Mouse (Mus musculus) ES-E14 (cell line): ENCODE measurements at regions not wholly inside any gene's neighbourhood (a gene's known extent, or its start where the extent isn't known, plus 50 kb on each side); places are given as distances from the start of the nearest gene placed in this dataset.

Experiments used
- DNase-seq: peaks from one replicate; pipeline ENCODE4 v3.0.0-alpha.2; 2013; ENCODE audit warnings: low read depth, low spot score
- H3K27ac ChIP-seq: 2 replicates; pipeline ENCODE4 v1.5.1; 2012; ENCODE audit warnings: low read depth, mild to moderate bottlenecking, low read length, moderate library complexity, mixed read lengths; ENCODE audit not compliant: poor library complexity, insufficient read depth, severe bottlenecking
- H3K36me3 ChIP-seq: 2 replicates; pipeline ENCODE4 v1.6.1; 2012; ENCODE audit warnings: mild to moderate bottlenecking, low read length, moderate library complexity, mixed read lengths; ENCODE audit not compliant: control insufficient read depth, poor library complexity, insufficient read depth, severe bottlenecking
- H3K4me1 ChIP-seq, 2 experiments: fragments of 150-350 bp in 1 of 2; sonication (generic) in 1 of 2; 2 replicates each; pipeline ENCODE4 v1.6.1; 2012; ENCODE audit warnings: low read length in 2 of 2, mild to moderate bottlenecking in 1 of 2, mixed read lengths in 1 of 2; ENCODE audit not compliant: control insufficient read depth in 2 of 2, insufficient read depth in 2 of 2, poor library complexity in 1 of 2
- H3K4me3 ChIP-seq, 2 experiments: fragments of 150-350 bp in 1 of 2; sonication (generic) in 1 of 2; 2 replicates each; pipeline ENCODE4 v1.5.1; 2012; ENCODE audit warnings: low read length in 2 of 2, low read depth in 1 of 2, mild to moderate bottlenecking in 1 of 2, mixed read lengths in 1 of 2; ENCODE audit not compliant: insufficient read depth in 1 of 2, poor library complexity in 1 of 2, severe bottlenecking in 1 of 2
- H3K9ac ChIP-seq: 2 replicates; pipeline ENCODE4 v1.6.1; 2012; ENCODE audit warnings: low read depth, mild to moderate bottlenecking, low read length, mixed read lengths; ENCODE audit not compliant: poor library complexity, insufficient read depth, severe bottlenecking
- H3K9me3 ChIP-seq: fragments of 150-350 bp; sonication (generic); 2 replicates; pipeline ENCODE4 v1.6.1; 2012; ENCODE audit warnings: low read depth, mild to moderate bottlenecking, low read length; ENCODE audit not compliant: control insufficient read depth, insufficient read depth
- CHD2 ChIP-seq: IDR thresholded peaks from 2 replicates; pipeline ENCODE4 v1.6.1; 2014; ENCODE audit warnings: mild to moderate bottlenecking, low read depth, low read length, inconsistent platforms
- HCFC1 ChIP-seq: IDR thresholded peaks from 2 replicates; pipeline ENCODE4 v1.6.1; 2012; ENCODE audit warnings: low read length, inconsistent platforms, borderline replicate concordance; ENCODE audit not compliant: insufficient read depth
- MAFK ChIP-seq: IDR thresholded peaks from 2 replicates; pipeline ENCODE4 v1.6.1; 2014; ENCODE audit warnings: mild to moderate bottlenecking, low read depth, low read length, inconsistent platforms; ENCODE audit not compliant: insufficient read depth
- ZC3H11A ChIP-seq: IDR thresholded peaks from 2 replicates; pipeline ENCODE4 v1.6.1; 2012; ENCODE audit warnings: low read depth, mild to moderate bottlenecking, inconsistent platforms, low read length, borderline replicate concordance
- ZNF384 ChIP-seq: IDR thresholded peaks from 2 replicates; pipeline ENCODE4 v1.6.1; 2012; ENCODE audit warnings: low read depth, low read length, inconsistent platforms
- in situ Hi-C, 2 experiments: fragments of 600-800 bp; cut with MboI; formaldehyde crosslinking; loops; one replicate each; pipeline ENCODE4 v1.15.1; 2025; ENCODE audit warnings: low sequenced_read_pairs in 2 of 2, inconsistent platforms in 1 of 2; ENCODE audit not compliant: unreplicated experiment in 2 of 2

GRCm38 (mm10) chr8:15734461-15734860 is 688.6 kb upstream of the BB014433 start:
- Histone ChIP-seq H3K9ac (no peak overlapping the region), H3K4me1 (no peaks in the 10 kb centered on the region), H3K27ac (no peak overlapping the region), H3K9me3 (no peaks in the 10 kb centered on the region), H3K4me3 (no peak overlapping the region), H3K36me3 (no peaks in the 10 kb centered on the region)
- in situ Hi-C loops, result no loop called here
- TF ChIP-seq HCFC1 (no peak), CHD2 (no peak), MAFK (no peak), ZNF384 (no peak), ZC3H11A (peak; percentile 32; the same call in 1 of the 2 replicates)
- DNase-seq, result no peak

GRCm38 (mm10) chr8:15731324-15731723 is 685.4 kb upstream of the BB014433 start:
- no peaks in the 10 kb centered on the region for H3K4me1 ChIP-seq
- no peak for DNase-seq
- TF ChIP-seq HCFC1 (no peak), MAFK (no peak), ZNF384 (no peak), ZC3H11A (no peak), CHD2 (no peak)
- H3K36me3 ChIP-seq, result no peaks in the 10 kb centered on the region
- no peak overlapping the region for H3K9ac ChIP-seq
- in situ Hi-C loops, result no loop called here
- no peak overlapping the region for H3K4me3 ChIP-seq
- no peak overlapping the region for H3K27ac ChIP-seq
- H3K9me3 ChIP-seq, result no peaks in the 10 kb centered on the region

GRCm38 (mm10) chr8:15729075-15729474 is 683.2 kb upstream of the BB014433 start:
- no peak overlapping the region for H3K9ac ChIP-seq
- TF ChIP-seq HCFC1 (no peak), CHD2 (no peak), ZNF384 (no peak), ZC3H11A (no peak; the same call in 1 of the 2 replicates), MAFK (no peak)
- H3K4me3 ChIP-seq, result no peak overlapping the region
- no peaks in the 10 kb centered on the region for H3K4me1 ChIP-seq
- H3K36me3 ChIP-seq, result no peaks in the 10 kb centered on the region
- DNase-seq, result peak; percentile 13
- H3K9me3 ChIP-seq, result no peaks in the 10 kb centered on the region
- in situ Hi-C loops, result no loop called here
- H3K27ac ChIP-seq, result no peak overlapping the region

GRCm38 (mm10) chr8:15726310-15726709 is 680.4 kb upstream of the BB014433 start:
- Histone ChIP-seq H3K9me3 (no peaks in the 10 kb centered on the region), H3K4me3 (no peak overlapping the region), H3K4me1 (no peaks in the 10 kb centered on the region), H3K27ac (no peak overlapping the region), H3K36me3 (no peaks in the 10 kb centered on the region), H3K9ac (no peak overlapping the region)
- DNase-seq, result no peak
- no peak for TF ChIP-seq CHD2
- TF ChIP-seq ZC3H11A, result no peak
- no peak for TF ChIP-seq HCFC1
- no peak for TF ChIP-seq ZNF384
- no peak for TF ChIP-seq MAFK
- in situ Hi-C loops, result no loop called here
